Mouse (Mus musculus) heart, postnatal 10 days (tissue): ENCODE measurements around the gene Ppp6c. TPM values are rescaled to one million over a fixed set of nuclear protein-coding genes. Genes with fewer than 3 reads are reported as not detected.

Source experiments
- DNase-seq, 2 experiments: peaks; one replicate each; pipeline ENCODE4 v3.0.0; 2021
- intact Hi-C: fragments of 180-260 bp; cut with DNase I; formaldehyde crosslinking; loops from one replicate; pipeline ENCODE4 v1.15.1; 2025
- total RNA-seq, 2 experiments: library from RNA; stranded (reverse); gene quantifications; 2 replicates each; pipeline ENCODE4 v1.2.3; 2021

The Ppp6c gene
- total RNA-seq, 2 experiments from 2014 or later: 65.4 to 70.0 TPM

- no peak for DNase-seq
- intact Hi-C loops: no loop called here
These were observed 78.2 kb downstream of the Ppp6c start for GRCm38 (mm10) chr2:39148075-39148474.

- intact Hi-C loops: no loop called here
- no peak for DNase-seq
These were observed 79.8 kb downstream of the Ppp6c start for GRCm38 (mm10) chr2:39146469-39146868.

Other genes with a start within 250 kb of the Ppp6c start
- gene Wdr38, start 229.0 kb downstream of the Ppp6c start, total RNA-seq: under 1 TPM; 0.17 to 0.31 TPM
- gene Arpc5l, start 221.1 kb downstream of the Ppp6c start, total RNA-seq: 10 to 100 TPM; 68.4 to 70.6 TPM
- 100 to 1,000 TPM; 406 to 408 TPM for gene Rpl35, start 220.8 kb downstream of the Ppp6c start, total RNA-seq
- gene Golga1, start 160.9 kb downstream of the Ppp6c start, total RNA-seq: 10 to 100 TPM; 21.0 to 22.5 TPM
- 10 to 100 TPM; 11.1 to 11.7 TPM for gene Scai, start 35.7 kb downstream of the Ppp6c start, total RNA-seq